Mouse (Mus musculus) limb, embryonic 14.5 days (tissue): Measurements from ENCODE around the gene Zfp664. TPM values are rescaled to one million over a fixed set of nuclear protein-coding genes. Genes with fewer than 3 reads are reported as not detected.

Experiments used
- ATAC-seq: fragments of 200-750 bp; cut with Nextera tagmentation; 2 replicates; pipeline ENCODE4 v1.8.0; 2017; ENCODE audit warnings: low read depth, moderate number of reproducible peaks, moderate TSS enrichment; ENCODE audit not compliant: low FRiP score
- DNase-seq: peaks from one replicate; pipeline ENCODE4 v3.0.0-alpha.2; 2015; ENCODE audit warnings: low spot score
- H3K27ac ChIP-seq: fragments of 300-500 bp; sonication (generic); replicated peaks from 2 replicates; pipeline ENCODE4 v1.5.1; 2014; ENCODE audit warnings: low read depth, mild to moderate bottlenecking, low read length, moderate library complexity, mixed read lengths
- H3K27me3 ChIP-seq: fragments of 300-500 bp; sonication (generic); 2 replicates; pipeline ENCODE4 v1.6.1; 2014; ENCODE audit warnings: low read length, mixed read lengths; ENCODE audit not compliant: control insufficient read depth, insufficient read depth
- H3K36me3 ChIP-seq: fragments of 300-500 bp; sonication (generic); 2 replicates; pipeline ENCODE4 v1.6.1; 2014; ENCODE audit warnings: mild to moderate bottlenecking, low read length, moderate library complexity, mixed read lengths; ENCODE audit not compliant: control insufficient read depth, insufficient read depth
- H3K4me1 ChIP-seq: fragments of 300-500 bp; sonication (generic); 2 replicates; pipeline ENCODE4 v1.6.1; 2014; ENCODE audit warnings: antibody characterized with exemption, low read length, mixed read lengths; ENCODE audit not compliant: control insufficient read depth, insufficient read depth
- H3K4me2 ChIP-seq: fragments of 300-500 bp; sonication (generic); replicated peaks from 2 replicates; pipeline ENCODE4 v1.6.1; 2014; ENCODE audit warnings: low read depth, mild to moderate bottlenecking, low read length, moderate library complexity; ENCODE audit not compliant: severe bottlenecking
- H3K4me3 ChIP-seq: fragments of 300-500 bp; sonication (generic); replicated peaks from 2 replicates; pipeline ENCODE4 v1.5.1; 2014; ENCODE audit warnings: low read length
- H3K9ac ChIP-seq: fragments of 300-500 bp; sonication (generic); 2 replicates; pipeline ENCODE4 v1.6.1; 2014; ENCODE audit warnings: mild to moderate bottlenecking, low read depth, low read length, moderate library complexity; ENCODE audit not compliant: severe bottlenecking
- H3K9me3 ChIP-seq: fragments of 300-500 bp; sonication (generic); 2 replicates; pipeline ENCODE4 v1.6.1; 2016; ENCODE audit warnings: low read length; ENCODE audit not compliant: control insufficient read depth
- POLR2A ChIP-seq: fragments of 200-500 bp; IDR thresholded peaks from 2 replicates; pipeline ENCODE4 v1.8.0; 2012; ENCODE audit warnings: inconsistent platforms, mild to moderate bottlenecking, moderate library complexity, borderline replicate concordance; ENCODE audit not compliant: insufficient read depth, insufficient read length; ENCODE audit errors: extremely low read depth
- WGBS: fragments of 180-500 bp; shearing (Covaris S2); extraction: QIAGEN DNeasy Blood & Tissue Kit; methylation state at CpG from one replicate; pipeline ENCODE4 v1.1.7; 2014; 5-methylcytosine and 5-hydroxymethylcytosine counted together
- polyA plus RNA-seq, 2 experiments: library from polyadenylated mRNA; depleted of rRNA in 1 of 2; stranded (reverse) in 1 of 2; unstranded in 1 of 2; fragments of >200 nt; fragmentation: Nextera tagmentation in 1 of 2; extraction: Ambion mirVana in 1 of 2; gene quantifications; 2 replicates each; pipeline versions ENCODE4 v1.2.1 to v1.2.3; 2012 to 2014

The Zfp664 gene
- polyA plus RNA-seq, 2 experiments: 52.4 to 65.7 TPM

DNA sequence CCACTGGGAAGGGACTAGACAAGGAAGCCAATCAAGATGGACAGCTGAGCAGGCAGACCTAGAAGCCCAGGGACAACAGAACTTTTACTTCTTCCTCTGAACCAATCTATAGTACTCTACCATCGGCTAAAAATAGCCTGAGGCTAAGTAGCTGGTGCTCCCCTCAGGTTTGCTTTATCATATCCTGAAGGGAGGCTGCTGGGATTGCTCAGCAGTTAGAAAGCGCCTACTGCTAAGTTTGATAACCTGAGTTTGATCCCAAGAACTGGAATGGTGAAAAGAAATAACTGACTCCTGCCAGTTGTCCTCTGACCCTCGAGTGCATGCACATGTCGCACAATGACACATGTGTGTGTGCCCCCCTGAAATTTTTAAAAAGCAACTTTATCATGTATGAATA lies 17.6 kb upstream of the Zfp664 start:
- H3K4me3 ChIP-seq: no peak overlapping the region
- no peak overlapping the region for H3K4me2 ChIP-seq
- peaks cover 9% of the 10 kb centered on the region; the same call in 1 of the 2 replicates for H3K4me1 ChIP-seq
- no peak for ATAC-seq
- TF ChIP-seq POLR2A: no peak
- H3K27me3 ChIP-seq: no peaks in the 10 kb centered on the region
- WGBS: 68% methylated on average over 4 of the region's 4 CpGs
- DNase-seq: no peak
- H3K36me3 ChIP-seq: no peaks in the 10 kb centered on the region
- no peaks in the 10 kb centered on the region for H3K9me3 ChIP-seq
- H3K27ac ChIP-seq: no peak overlapping the region
- H3K9ac ChIP-seq: no peak overlapping the region

DNA sequence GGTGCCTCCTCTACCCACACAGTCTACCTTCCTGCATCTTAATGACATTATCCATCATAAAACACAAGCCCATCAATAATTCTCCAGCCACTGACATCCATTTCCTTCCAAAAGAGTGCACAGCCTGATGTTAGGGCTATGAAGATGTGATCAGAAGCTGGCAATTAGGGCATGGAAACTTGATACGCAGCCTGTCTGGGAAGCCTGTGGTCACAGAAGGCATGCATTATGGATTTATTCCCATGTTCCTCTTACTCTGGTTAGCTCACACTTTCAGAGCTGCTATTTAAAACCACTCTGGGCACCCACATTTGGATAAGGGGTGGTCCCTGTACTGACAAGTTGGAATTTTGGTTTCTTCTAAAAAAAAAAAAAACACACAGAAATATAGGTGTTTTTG lies 15.5 kb upstream of the Zfp664 start:
- no peak for DNase-seq

GRCm38 (mm10) chr5:124848994-124849393 lies 13.5 kb upstream of the Zfp664 start:
- no peak for TF ChIP-seq POLR2A
- H3K9me3 ChIP-seq: no peaks in the 10 kb centered on the region
- ATAC-seq: no peak
- no peak overlapping the region for H3K9ac ChIP-seq
- H3K27ac ChIP-seq: no peak overlapping the region
- no peaks in the 10 kb centered on the region for H3K27me3 ChIP-seq
- DNase-seq: no peak
- peaks cover 9% of the 10 kb centered on the region; the same call in 1 of the 2 replicates for H3K4me1 ChIP-seq
- whole genome bisulfite sequencing: 81% methylated on average over 3 of the region's 3 CpGs
- no peak overlapping the region for H3K4me3 ChIP-seq
- H3K36me3 ChIP-seq: no peaks in the 10 kb centered on the region
- H3K4me2 ChIP-seq: no peak overlapping the region

More for the DNA sequence above, 15.5 kb upstream of the Zfp664 start:
- no peak overlapping the region for H3K27ac ChIP-seq
- no peak overlapping the region for H3K9ac ChIP-seq
- no peak overlapping the region for H3K4me3 ChIP-seq
- WGBS: 35% methylated on average over 1 of the region's 1 CpGs
- no peak overlapping the region for H3K4me2 ChIP-seq
- H3K36me3 ChIP-seq: no peaks in the 10 kb centered on the region
- no peak for TF ChIP-seq POLR2A
- no peaks in the 10 kb centered on the region for H3K27me3 ChIP-seq
- no peaks in the 10 kb centered on the region for H3K9me3 ChIP-seq
- no peak for ATAC-seq
- peaks cover 9% of the 10 kb centered on the region; the same call in 1 of the 2 replicates for H3K4me1 ChIP-seq

- H3K4me3 ChIP-seq: no peak overlapping the region
- no peak overlapping the region for H3K4me2 ChIP-seq
- no peaks in the 10 kb centered on the region for H3K27me3 ChIP-seq
- no peaks in the 10 kb centered on the region for H3K9me3 ChIP-seq
- no peaks in the 10 kb centered on the region for H3K36me3 ChIP-seq
- ATAC-seq (no peak), DNase-seq (no peak)
- 45% methylated on average over 4 of the region's 4 CpGs for WGBS
- no peak overlapping the region for H3K9ac ChIP-seq
- TF ChIP-seq POLR2A: no peak
- no peak overlapping the region for H3K27ac ChIP-seq
- peaks cover 9% of the 10 kb centered on the region; the same call in 1 of the 2 replicates for H3K4me1 ChIP-seq
Observed at GRCm38 (mm10) chr5:124851572-124851971, 10.9 kb upstream of the Zfp664 start.

GRCm38 (mm10) chr5:124852294-124852693 lies 10.2 kb upstream of the Zfp664 start:
- no peak overlapping the region for H3K4me2 ChIP-seq
- TF ChIP-seq POLR2A: no peak
- H3K4me1 ChIP-seq: peaks cover 3% of the 10 kb centered on the region; the same call in 1 of the 2 replicates
- 33% methylated on average over 2 of the region's 2 CpGs for WGBS
- no peaks in the 10 kb centered on the region for H3K27me3 ChIP-seq
- DNase-seq: no peak
- no peak overlapping the region for H3K4me3 ChIP-seq
- no peak overlapping the region for H3K9ac ChIP-seq
- no peaks in the 10 kb centered on the region for H3K9me3 ChIP-seq
- ATAC-seq: no peak
- no peak overlapping the region for H3K27ac ChIP-seq
- H3K36me3 ChIP-seq: no peaks in the 10 kb centered on the region

DNA sequence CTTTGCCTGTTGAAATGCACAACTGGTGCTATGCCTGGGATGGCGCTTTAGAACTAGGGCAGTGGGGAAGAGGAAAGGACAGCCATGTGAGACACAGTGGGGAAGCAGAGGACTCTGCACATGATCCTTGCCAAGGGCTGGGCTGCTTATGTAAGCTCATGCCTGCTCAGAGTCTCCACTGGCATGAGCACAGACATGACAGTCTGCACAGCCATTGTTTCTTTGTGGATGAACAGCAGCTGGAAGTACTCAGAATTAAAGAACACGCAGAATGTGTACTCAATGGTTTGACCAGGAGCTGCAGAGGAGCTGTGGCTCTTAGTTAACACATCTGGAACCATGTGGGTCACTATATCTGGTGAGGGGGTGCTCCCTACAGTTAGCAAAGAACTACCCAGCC lies 9.4 kb upstream of the Zfp664 start:
- no peaks in the 10 kb centered on the region for H3K36me3 ChIP-seq
- no peak overlapping the region for H3K4me3 ChIP-seq
- ATAC-seq (no peak), DNase-seq (no peak)
- WGBS: 65% methylated on average over 2 of the region's 2 CpGs
- no peak overlapping the region for H3K4me2 ChIP-seq
- H3K27ac ChIP-seq: no peak overlapping the region
- peaks cover 3% of the 10 kb centered on the region; the same call in 1 of the 2 replicates for H3K4me1 ChIP-seq
- H3K27me3 ChIP-seq: no peaks in the 10 kb centered on the region
- no peaks in the 10 kb centered on the region for H3K9me3 ChIP-seq
- no peak overlapping the region for H3K9ac ChIP-seq
- TF ChIP-seq POLR2A: no peak
